ENCODE assay signal across 17 mouse cellular contexts in the genomic region with DNA sequence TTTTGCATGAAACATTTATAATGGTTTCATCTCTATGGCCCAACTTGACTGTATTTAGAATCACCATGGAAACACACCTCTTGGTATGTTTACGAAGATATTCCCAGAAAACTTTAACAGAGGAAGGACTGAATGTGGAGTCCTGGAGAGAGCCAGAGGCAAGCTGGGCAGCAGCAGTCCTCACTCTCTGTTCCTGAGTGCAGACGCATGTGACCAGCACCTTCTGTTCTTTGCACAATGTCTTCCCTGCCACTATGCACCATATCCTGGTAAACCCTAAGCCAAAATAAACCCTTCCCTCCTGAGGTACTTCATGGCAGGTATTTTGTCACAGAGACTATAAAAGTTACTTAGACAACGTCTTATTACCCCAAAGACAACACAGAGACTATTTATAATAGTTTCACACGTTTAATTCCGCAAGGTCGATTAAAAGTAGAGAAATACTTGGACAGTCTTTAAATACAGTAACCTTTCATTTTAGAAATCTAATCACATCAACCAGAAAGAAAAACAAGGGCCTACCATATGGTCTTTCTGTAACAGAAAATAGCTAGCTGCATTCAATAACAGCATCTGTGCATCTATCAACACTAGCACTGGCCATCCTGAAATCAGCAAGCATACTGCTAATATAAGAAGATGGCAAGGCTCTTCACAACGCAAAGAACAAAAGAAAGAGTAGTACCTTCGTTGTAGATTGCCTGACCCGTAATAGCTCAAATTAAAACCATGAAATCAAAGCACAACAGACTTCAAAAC. TPM values are rescaled to one million over a fixed set of nuclear protein-coding genes. Genes with fewer than 3 reads are reported as not detected.
DNase-seq lines count a peak whose midpoint lies in the region; ATAC-seq and TF ChIP-seq lines count a peak whose summit lies in the region.
"Had no signal": no experiment of that assay in that cellular context is flagged by ENCODE, and none has a peak within 500 bp of the region (broad histone marks: within the 10 kb centered on the region; RNA-seq: fewer than 3 reads in every experiment).

No protein-coding gene starts in this region.

- no peak overlapping the region for H3K4me2 ChIP-seq in midbrain, embryonic 11.5 days
- peak overlapping the region; percentile 44 for H3K4me2 ChIP-seq in hindbrain, embryonic 16.5 days (ENCODE audit: low read length)
- H3K4me2 ChIP-seq: limb, embryonic 15.5 days; lung, embryonic 14.5 days had no signal

- no peak overlapping the region for H3K9ac ChIP-seq in midbrain, embryonic 11.5 days (ENCODE audit: low read length)
- H3K9ac ChIP-seq in hindbrain, embryonic 16.5 days (ENCODE audit: low read depth, low read length): no peak overlapping the region
- H3K9ac ChIP-seq: limb, embryonic 15.5 days; lung, embryonic 14.5 days had no signal

- no peaks in the 10 kb centered on the region for H3K9me3 ChIP-seq in midbrain, embryonic 11.5 days (ENCODE audit: control insufficient read depth, low read length)
- no peaks in the 10 kb centered on the region for H3K9me3 ChIP-seq in midbrain, embryonic 10.5 days (replicated peaks)
- H3K9me3 ChIP-seq in hindbrain, embryonic 16.5 days (ENCODE audit: control insufficient read depth, low read length): no peaks in the 10 kb centered on the region
- H3K9me3 ChIP-seq: limb, embryonic 15.5 days; megakaryocyte, embryonic 14.5 days had no signal

- TF ChIP-seq CTCF in cerebellum, adult 2 months (IDR thresholded peaks at IDR 0.05; ENCODE audit: borderline replicate concordance, insufficient read depth, low read depth, low read length): no peak

- 24% methylated on average over 9 of the region's 9 CpGs for WGBS in cerebellum, adult 2 months
- 83% methylated on average over 9 of the region's 9 CpGs for WGBS in midbrain, embryonic 11.5 days
- 88% methylated on average over 9 of the region's 9 CpGs for WGBS in midbrain, embryonic 10.5 days
- whole genome bisulfite sequencing in hindbrain, embryonic 16.5 days: 56% methylated on average over 9 of the region's 9 CpGs

- peak; percentile 48 to 53 for DNase-seq in cerebellum, adult 2 months
- DNase-seq in cerebellum, postnatal 4 days (ENCODE audit: low spot score in 2 of 2): no peak
- DNase-seq in midbrain, embryonic 11.5 days (ENCODE audit: low spot score, missing footprints): peak; percentile 81
- no peak for DNase-seq in midbrain, embryonic 10.5 days (ENCODE audit: low spot score)
- DNase-seq in thymus, postnatal 0 days (ENCODE audit: low spot score): no peak
- DNase-seq in left cerebral cortex, adult 18-20 months (ENCODE audit: low spot score in 2 of 2): no peak
- DNase-seq: cerebellum, adult 11 months; heart, adult 18-20 months; lung, embryonic 14.5 days; right cerebral cortex, postnatal 14 days; thymus, adult 18-20 months had no signal

- H3K4me1 ChIP-seq in cerebellum, adult 2 months (ENCODE audit: control insufficient read depth, insufficient read depth, low read length): peaks cover 26% of the 10 kb centered on the region; the same call in 1 of the 2 replicates
- H3K4me1 ChIP-seq in midbrain, embryonic 11.5 days (ENCODE audit: control insufficient read depth, insufficient read depth, low read length): peaks cover 53% of the 10 kb centered on the region
- peaks cover 75% of the 10 kb centered on the region for H3K4me1 ChIP-seq in midbrain, embryonic 10.5 days
- H3K4me1 ChIP-seq in hindbrain, embryonic 16.5 days (ENCODE audit: control insufficient read depth, insufficient read depth, low read depth, low read length): peaks cover 46% of the 10 kb centered on the region

- no peak overlapping the region for H3K4me3 ChIP-seq in cerebellum, adult 2 months (replicated peaks; ENCODE audit: insufficient read depth, low read depth, low read length)
- H3K4me3 ChIP-seq in midbrain, embryonic 11.5 days (ENCODE audit: low read depth, low read length): no peak overlapping the region
- no peak overlapping the region for H3K4me3 ChIP-seq in midbrain, embryonic 10.5 days
- H3K4me3 ChIP-seq in hindbrain, embryonic 16.5 days (ENCODE audit: low read length): no peak overlapping the region
- H3K4me3 ChIP-seq: limb, embryonic 15.5 days; megakaryocyte, embryonic 14.5 days had no signal

- no peak for TF ChIP-seq POLR2A in cerebellum, adult 2 months (IDR thresholded peaks at IDR 0.05; ENCODE audit: borderline replicate concordance, insufficient read depth, low read length)

- ATAC-seq in midbrain, embryonic 11.5 days (ENCODE audit: low FRiP score): no peak
- no peak for ATAC-seq in hindbrain, embryonic 16.5 days
- no peak for ATAC-seq in megakaryocyte, adult 5-6 weeks (ENCODE audit: poor library complexity, severe bottlenecking)
- ATAC-seq: activated CD4-positive, CD25-positive, alpha-beta regulatory T cell, adult 4 months had no signal

- peak overlapping the region; percentile 93 for H3K27ac ChIP-seq in cerebellum, adult 2 months (ENCODE audit: insufficient read depth, low read length)
- no peak overlapping the region for H3K27ac ChIP-seq in midbrain, embryonic 11.5 days (ENCODE audit: low read depth, low read length)
- no peak overlapping the region for H3K27ac ChIP-seq in midbrain, embryonic 10.5 days (replicated peaks)
- no peak overlapping the region for H3K27ac ChIP-seq in hindbrain, embryonic 16.5 days (ENCODE audit: low read depth, low read length)
- H3K27ac ChIP-seq: limb, embryonic 15.5 days had no signal

- H3K36me3 ChIP-seq in midbrain, embryonic 11.5 days (ENCODE audit: control insufficient read depth, insufficient read depth, low read length): no peaks in the 10 kb centered on the region
- 0 out of 2 replicates have a peak, but pooled peaks cover 6% of the 10 kb centered on the region for H3K36me3 ChIP-seq in midbrain, embryonic 10.5 days
- no peaks in the 10 kb centered on the region for H3K36me3 ChIP-seq in hindbrain, embryonic 16.5 days (ENCODE audit: control insufficient read depth, insufficient read depth, low read length)
- H3K36me3 ChIP-seq: limb, embryonic 15.5 days had no signal

- H3K27me3 ChIP-seq in cerebellum, adult 2 months (ENCODE audit: control insufficient read depth, insufficient read depth, low read length): no peaks in the 10 kb centered on the region
- H3K27me3 ChIP-seq in midbrain, embryonic 11.5 days (ENCODE audit: control insufficient read depth, insufficient read depth, low read length): no peaks in the 10 kb centered on the region
- no peaks in the 10 kb centered on the region for H3K27me3 ChIP-seq in midbrain, embryonic 10.5 days (ENCODE audit: low read depth, poor library complexity, severe bottlenecking)
- no peaks in the 10 kb centered on the region for H3K27me3 ChIP-seq in hindbrain, embryonic 16.5 days (replicated peaks; ENCODE audit: control insufficient read depth, insufficient read depth, low read length)
- H3K27me3 ChIP-seq: CH12.LX; limb, embryonic 15.5 days; megakaryocyte, embryonic 14.5 days had no signal

RNA-seq across cellular contexts. Expression of a gene that starts 8.6 kb away (rescaled TPM):
- polyA plus RNA-seq in cerebellum, adult 2 months (2012; rRNA removed): 213 and 231 TPM in 2 replicates
- polyA plus RNA-seq in midbrain, embryonic 11.5 days (2014; fragmentation: Nextera tagmentation; extraction: Ambion mirVana): 56.9 and 57.4 TPM in 2 replicates
- polyA plus RNA-seq in midbrain, embryonic 10.5 days (2016; fragmentation: Nextera tagmentation; extraction: Ambion mirVana): 28.3 and 40.4 TPM in 2 replicates
- 24.7 and 30.3 TPM in 2 replicates for polyA plus RNA-seq in hindbrain, embryonic 16.5 days (2015; fragmentation: Nextera tagmentation; extraction: Ambion mirVana)
- polyA plus RNA-seq in thymus, postnatal 0 days (2015; fragmentation: Nextera tagmentation; extraction: Ambion mirVana): 2.4 and 2.8 TPM in 2 replicates
- total RNA-seq in left cerebral cortex, adult 18-20 months (2021): 100 to 1,000 TPM; 263 to 268 TPM
- 17.3 and 17.7 TPM in 2 replicates for total RNA-seq in megakaryocyte, adult 5-6 weeks (2015)
- 11.4 and 26.1 TPM in 2 replicates for total RNA-seq in megakaryocyte, adult 5-6 weeks (2017)

Comparison
In these comparisons a context has a peak if more than half of its experiments do, and no peak if none do; other contexts are left out.
1. DNase-seq: peak in cerebellum, adult 2 months (2 of 2) and midbrain, embryonic 11.5 days (single experiment); none in cerebellum, postnatal 4 days (0 of 2), midbrain, embryonic 10.5 days (single experiment), thymus, postnatal 0 days (single experiment) and left cerebral cortex, adult 18-20 months (0 of 2).